Mouse (Mus musculus) heart, embryonic 13.5 days (tissue): ENCODE measurements around the gene Hist1h4n. TPM values are rescaled to one million over a fixed set of nuclear protein-coding genes. Genes with fewer than 3 reads are reported as not detected.
"Not testable (repeated sequence)": the region's sequence is repeated elsewhere in the genome, so short reads cannot be mapped to it uniquely, and the experiment has no call there.

Experiments
- ATAC-seq: fragments of 200-750 bp; cut with Nextera tagmentation; 2 replicates; pipeline ENCODE4 v1.8.0; 2017; ENCODE audit warnings: moderate TSS enrichment; ENCODE audit not compliant: insufficient number of reproducible peaks, low FRiP score, low TSS enrichment; ENCODE audit errors: extremely low read depth
- H3K27ac ChIP-seq: fragments of 300-500 bp; sonication (generic); replicated peaks from 2 replicates; pipeline ENCODE4 v1.5.1; 2015; ENCODE audit warnings: moderate library complexity, mild to moderate bottlenecking, inconsistent platforms
- H3K27me3 ChIP-seq: fragments of 300-500 bp; sonication (generic); replicated peaks from 2 replicates; pipeline ENCODE4 v1.6.1; 2015; ENCODE audit warnings: mild to moderate bottlenecking, inconsistent platforms
- H3K36me3 ChIP-seq: fragments of 300-500 bp; sonication (generic); 2 replicates; pipeline ENCODE4 v1.6.1; 2015; ENCODE audit warnings: mild to moderate bottlenecking, inconsistent platforms
- H3K4me1 ChIP-seq: fragments of 300-500 bp; sonication (generic); 2 replicates; pipeline ENCODE4 v1.6.1; 2015; ENCODE audit warnings: inconsistent platforms
- H3K4me2 ChIP-seq: fragments of 300-500 bp; sonication (generic); 2 replicates; pipeline ENCODE4 v1.6.1; 2015; ENCODE audit warnings: inconsistent platforms, mild to moderate bottlenecking, moderate library complexity
- H3K4me3 ChIP-seq: fragments of 300-500 bp; sonication (generic); 2 replicates; pipeline ENCODE4 v1.5.1; 2015; ENCODE audit warnings: moderate library complexity, mild to moderate bottlenecking, inconsistent platforms
- H3K9ac ChIP-seq: fragments of 300-500 bp; sonication (generic); 2 replicates; pipeline ENCODE4 v1.6.1; 2015; ENCODE audit warnings: inconsistent platforms, mild to moderate bottlenecking, moderate library complexity
- H3K9me3 ChIP-seq: fragments of 300-500 bp; sonication (generic); 2 replicates; pipeline ENCODE4 v1.6.1; 2016; ENCODE audit warnings: inconsistent platforms
- WGBS: fragments of 180-500 bp; shearing (Covaris S2); methylation state at CpG from one replicate; pipeline ENCODE4 v1.1.7; 2015; ENCODE audit warnings: mixed read lengths; 5-methylcytosine and 5-hydroxymethylcytosine counted together
- polyA plus RNA-seq: library from polyadenylated mRNA; unstranded; fragments of >200 nt; fragmentation: Nextera tagmentation; extraction: Ambion mirVana; gene quantifications from 2 replicates; pipeline ENCODE4 v1.2.1, GENCODE M21; 2015

The Hist1h4n gene
- polyA plus RNA-seq, 1 experiment from 2014 or later = 11.2 TPM

GRCm38 (mm10) chr13:21833461-21833860 lies 1.5 kb upstream of the Hist1h4n start, which contains the start of the genes Hist1h2ap and Hist1h2br:
TSS of gene Hist1h2ap (minus strand) at chr13:21833507.
TSS of gene Hist1h2br (plus strand) at chr13:21833743.
- ATAC-seq = peak; percentile 87
- H3K9me3 ChIP-seq, H3K4me2 ChIP-seq, H3K9ac ChIP-seq, H3K27me3 ChIP-seq, H3K4me1 ChIP-seq, H3K36me3 ChIP-seq, H3K4me3 ChIP-seq, H3K27ac ChIP-seq: not testable (repeated sequence)
- WGBS = no CpG with 5 or more reads among the region's 24 CpGs

DNA sequence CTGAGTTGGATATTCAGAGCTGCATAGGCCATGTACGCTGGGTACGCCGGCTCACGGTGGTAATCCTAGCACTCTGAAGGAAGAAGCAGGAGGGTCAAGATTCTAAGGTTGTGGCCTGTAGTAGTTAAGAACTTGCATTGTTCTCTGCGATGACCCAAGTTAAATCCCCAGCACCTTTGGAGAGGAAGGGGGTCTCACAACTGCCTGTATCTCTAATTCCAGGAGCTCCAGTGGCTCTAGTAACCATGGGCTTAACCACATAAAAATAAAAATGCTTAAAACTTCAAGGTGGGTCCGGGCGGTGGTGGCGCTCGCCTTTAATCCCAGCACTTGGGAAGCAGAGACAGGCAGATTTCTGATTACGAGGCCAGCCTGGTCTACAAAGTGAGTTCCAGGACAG lies 1.7 kb downstream of the Hist1h4n start:
- no peak overlapping the region for H3K27ac ChIP-seq
- peak overlapping the region; percentile 27; the same call in 1 of the 2 replicates for H3K4me2 ChIP-seq
- H3K4me3 ChIP-seq = no peak overlapping the region
- no peak overlapping the region for H3K9ac ChIP-seq
- no peak for ATAC-seq
- H3K4me1 ChIP-seq = no peaks in the 10 kb centered on the region
- 82% methylated on average over 10 of the region's 10 CpGs for WGBS
- no peaks in the 10 kb centered on the region for H3K9me3 ChIP-seq
- no peaks in the 10 kb centered on the region for H3K27me3 ChIP-seq
- H3K36me3 ChIP-seq = no peaks in the 10 kb centered on the region

DNA sequence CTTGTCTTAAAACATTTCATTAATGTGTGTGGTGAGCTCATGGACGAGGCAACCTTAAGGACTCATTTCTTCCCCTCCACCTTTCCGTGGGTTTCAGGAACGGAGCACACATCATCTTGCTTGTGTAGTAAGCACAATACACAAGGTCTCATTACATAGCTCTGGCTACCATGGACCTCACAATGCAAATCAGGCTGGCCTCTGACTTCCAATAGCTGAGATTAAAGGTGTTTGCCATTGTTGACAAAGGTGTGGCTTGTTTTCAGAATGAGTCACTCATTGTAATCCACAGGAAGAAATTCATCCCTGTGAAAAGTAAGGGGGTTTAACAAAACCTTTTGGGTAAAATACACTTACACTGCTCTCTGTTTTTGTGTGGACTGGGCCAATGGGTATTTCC lies 3.5 kb downstream of the Hist1h4n start:
- 80% methylated on average over 3 of the region's 3 CpGs for WGBS
- H3K9me3 ChIP-seq = no peaks in the 10 kb centered on the region
- no peak overlapping the region for H3K9ac ChIP-seq
- no peak overlapping the region for H3K4me3 ChIP-seq
- no peaks in the 10 kb centered on the region for H3K36me3 ChIP-seq
- H3K27me3 ChIP-seq = no peaks in the 10 kb centered on the region
- H3K4me2 ChIP-seq = no peak overlapping the region
- no peaks in the 10 kb centered on the region for H3K4me1 ChIP-seq
- no peak overlapping the region for H3K27ac ChIP-seq
- ATAC-seq = no peak

DNA sequence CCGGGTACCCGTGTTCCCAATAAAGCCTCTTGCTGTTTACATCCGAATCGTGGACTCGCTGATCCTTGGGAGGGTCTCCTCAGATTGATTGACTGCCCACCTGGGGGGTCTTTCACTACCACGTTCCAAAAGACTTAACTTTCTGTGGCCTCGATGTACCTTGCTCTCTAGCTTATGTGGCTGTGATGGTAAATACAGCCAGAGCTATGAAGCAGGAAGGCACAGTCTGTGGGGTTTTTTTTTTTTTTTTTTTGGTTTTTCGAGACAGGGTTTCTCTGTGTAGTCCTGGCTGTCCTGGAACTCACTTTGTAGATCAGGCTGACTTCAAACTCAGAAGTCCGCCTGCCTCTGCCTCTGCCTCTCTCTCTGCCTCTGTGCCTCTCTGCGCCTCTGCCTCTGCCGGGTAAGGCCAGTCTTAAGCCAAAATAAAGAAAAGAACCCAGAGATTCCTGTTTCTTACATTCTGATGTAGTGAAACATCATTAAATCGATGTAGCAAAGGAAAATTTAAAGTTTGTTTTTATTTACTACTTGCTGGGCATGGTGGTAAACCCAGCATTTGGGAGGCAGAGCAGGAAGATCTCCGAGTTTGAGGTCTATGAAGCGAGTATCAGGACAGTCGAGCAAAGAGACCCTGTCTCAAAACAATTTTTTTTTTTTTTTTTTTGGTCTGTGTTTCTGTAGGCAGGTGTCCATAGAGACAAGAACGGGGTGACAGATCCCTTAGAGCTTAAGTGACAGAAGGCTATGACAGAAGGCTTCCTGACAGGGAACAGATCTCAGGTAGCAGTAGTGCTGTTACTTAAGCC lies 11.7 kb downstream of the Hist1h4n start:
- not testable (repeated sequence) for H3K27me3 ChIP-seq, H3K4me1 ChIP-seq, H3K9me3 ChIP-seq, H3K4me3 ChIP-seq, H3K36me3 ChIP-seq, H3K4me2 ChIP-seq, H3K9ac ChIP-seq, H3K27ac ChIP-seq, ATAC-seq
- 76% methylated on average over 7 of the region's 16 CpGs for WGBS

DNA sequence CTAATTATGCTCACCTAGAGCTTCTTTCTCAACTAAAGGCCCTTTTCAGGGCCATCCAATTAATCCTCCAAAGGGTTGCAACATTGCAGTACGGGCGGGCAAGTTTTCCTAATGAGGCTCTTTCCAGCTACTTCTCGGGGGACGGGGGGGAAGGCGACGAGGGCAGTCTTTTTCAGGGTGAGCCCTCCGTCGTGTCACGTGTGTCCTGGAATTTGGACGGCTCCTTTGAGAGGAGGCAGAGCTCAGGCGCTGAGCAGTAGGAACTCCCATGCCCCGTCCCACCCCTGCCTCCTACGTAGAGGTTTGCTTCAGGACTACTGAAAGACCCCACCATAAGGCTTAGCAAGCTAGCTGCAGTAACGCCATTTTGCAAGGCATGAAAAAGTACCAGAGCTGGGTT lies 19.9 kb downstream of the Hist1h4n start:
- not testable (repeated sequence) for H3K27me3 ChIP-seq, ATAC-seq, H3K36me3 ChIP-seq, H3K4me1 ChIP-seq, H3K9me3 ChIP-seq
- H3K4me2 ChIP-seq = peak overlapping the region; percentile 56
- 0 out of 2 replicates have a peak overlapping the region, but pooled peaks have one; percentile 45 for H3K27ac ChIP-seq
- peak overlapping the region; percentile 40 for H3K9ac ChIP-seq
- WGBS = 0% methylated on average over 14 of the region's 14 CpGs
- peak overlapping the region; percentile 32 for H3K4me3 ChIP-seq

DNA sequence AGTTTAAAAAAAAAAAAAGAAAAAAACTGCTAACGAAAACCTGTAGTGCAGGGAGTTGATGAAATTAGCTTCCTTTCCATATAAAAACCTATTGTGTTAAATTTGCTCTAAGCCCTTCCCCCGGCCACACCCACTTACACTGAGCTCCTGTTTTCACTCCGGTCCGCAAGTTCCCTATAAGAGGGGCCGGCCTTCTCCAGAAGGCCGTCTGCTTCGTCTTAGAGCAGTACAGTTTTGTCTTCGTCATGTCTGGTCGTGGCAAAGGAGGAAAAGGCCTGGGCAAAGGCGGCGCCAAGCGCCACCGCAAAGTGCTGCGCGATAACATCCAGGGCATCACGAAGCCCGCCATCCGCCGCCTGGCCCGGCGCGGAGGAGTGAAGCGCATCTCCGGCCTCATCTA lies 20.5 kb downstream of the Hist1h4n start, which contains the start of gene Hist1h4m:
Gene Hist1h4m, plus strand, starts transcription at position 208 of the 400 bp plus-strand sequence.
- Histone ChIP-seq H3K4me3 (peak within 1 kb of the TSS; percentile 32), H3K9ac (peak within 1 kb of the TSS; percentile 40), H3K4me2 (peak within 1 kb of the TSS; percentile 56), H3K27ac (0 out of 2 replicates have a peak within 1 kb of the TSS, but pooled peaks have one; percentile 45)
- peak; percentile 42; the same call in 1 of the 2 replicates for ATAC-seq
- not testable (repeated sequence) for H3K9me3 ChIP-seq, H3K4me1 ChIP-seq, H3K27me3 ChIP-seq, H3K36me3 ChIP-seq
- no CpG with 5 or more reads among the region's 24 CpGs for WGBS

- H3K4me1 ChIP-seq, H3K27ac ChIP-seq, H3K9me3 ChIP-seq, H3K4me3 ChIP-seq, H3K27me3 ChIP-seq, H3K36me3 ChIP-seq, ATAC-seq, H3K9ac ChIP-seq, H3K4me2 ChIP-seq: not testable (repeated sequence)
- WGBS = no CpG with 5 or more reads among the region's 8 CpGs
Measured at GRCm38 (mm10) chr13:21811074-21811473, 20.9 kb downstream of the Hist1h4n start.

GRCm38 (mm10) chr13:21810073-21810472 lies 21.9 kb downstream of the Hist1h4n start, which contains the start of the genes Hist1h2bq and Hist1h2ao:
TSS of gene Hist1h2bq (minus strand) at chr13:21810197.
TSS of gene Hist1h2ao (plus strand) at chr13:21810465.
- peak; percentile 86 for ATAC-seq
- WGBS = no CpG with 5 or more reads among the region's 23 CpGs

GRCm38 (mm10) chr13:21803058-21803457 lies 28.9 kb downstream of the Hist1h4n start:
- not testable (repeated sequence) for H3K27ac ChIP-seq, H3K27me3 ChIP-seq, H3K9ac ChIP-seq, ATAC-seq, H3K36me3 ChIP-seq, H3K9me3 ChIP-seq, H3K4me1 ChIP-seq, H3K4me3 ChIP-seq, H3K4me2 ChIP-seq
- no CpG with 5 or more reads among the region's 4 CpGs for WGBS

More at GRCm38 (mm10) chr13:21810073-21810472, 21.9 kb downstream of the Hist1h4n start, which contains the start of the genes Hist1h2bq and Hist1h2ao:
- not testable (repeated sequence) for H3K27me3 ChIP-seq, H3K27ac ChIP-seq, H3K4me2 ChIP-seq, H3K36me3 ChIP-seq, H3K9ac ChIP-seq, H3K4me1 ChIP-seq, H3K9me3 ChIP-seq, H3K4me3 ChIP-seq

- H3K27ac ChIP-seq, H3K4me1 ChIP-seq, ATAC-seq, H3K27me3 ChIP-seq, H3K4me3 ChIP-seq, H3K9me3 ChIP-seq, H3K9ac ChIP-seq, H3K36me3 ChIP-seq, H3K4me2 ChIP-seq: not testable (repeated sequence)
Measured at GRCm38 (mm10) chr13:21797163-21797562, 34.8 kb downstream of the Hist1h4n start.

GRCm38 (mm10) chr13:21795584-21795983 lies 36.4 kb downstream of the Hist1h4n start:
- Histone ChIP-seq H3K27me3 (no peaks in the 10 kb centered on the region), H3K27ac (no peak overlapping the region), H3K4me2 (no peak overlapping the region), H3K36me3 (no peaks in the 10 kb centered on the region), H3K4me1 (peaks cover 5% of the 10 kb centered on the region; the same call in 1 of the 2 replicates), H3K4me3 (no peak overlapping the region), H3K9ac (no peak overlapping the region), H3K9me3 (no peaks in the 10 kb centered on the region)
- 83% methylated on average over 7 of the region's 7 CpGs for WGBS
- no peak for ATAC-seq
